Mouse (Mus musculus) neural tube, embryonic 14.5 days (tissue): ENCODE results near the gene Gm17067. TPM values are rescaled to one million over a fixed set of nuclear protein-coding genes. Genes with fewer than 3 reads are reported as not detected.

Experiments used
- polyA plus RNA-seq: library from polyadenylated mRNA; unstranded; fragments of >200 nt; fragmentation: Nextera tagmentation; extraction: Ambion mirVana; gene quantifications from 2 replicates; pipeline ENCODE4 v1.2.1, GENCODE M21; 2014

The Gm17067 gene
- polyA plus RNA-seq, 1 experiment from 2014 or later = not detected

Other genes starting within 250 kb of the Gm17067 start
- 15.8 and 16.3 TPM in 2 replicates for gene Zfp141, start 221.3 kb downstream of the Gm17067 start, polyA plus RNA-seq
- not detected in 2 replicates for gene Gm21028, start 148.4 kb downstream of the Gm17067 start, polyA plus RNA-seq
- 1.8 and 3.1 TPM in 2 replicates for gene Zfp977, start 134.5 kb downstream of the Gm17067 start, polyA plus RNA-seq
- gene Zfp976, start 84.4 kb downstream of the Gm17067 start, polyA plus RNA-seq = 1.7 and 3.0 TPM in 2 replicates
- 7.2 and 7.9 TPM in 2 replicates for gene Zfp975, start 34.3 kb downstream of the Gm17067 start, polyA plus RNA-seq
- not detected in 2 replicates for gene Vmn2r62, start 66.5 kb upstream of the Gm17067 start, polyA plus RNA-seq
- not detected in 2 replicates for gene Gm2381, start 140.2 kb upstream of the Gm17067 start, polyA plus RNA-seq
- gene Vmn2r63, start 206.8 kb upstream of the Gm17067 start, polyA plus RNA-seq = not detected in 2 replicates